In the genomic region with DNA sequence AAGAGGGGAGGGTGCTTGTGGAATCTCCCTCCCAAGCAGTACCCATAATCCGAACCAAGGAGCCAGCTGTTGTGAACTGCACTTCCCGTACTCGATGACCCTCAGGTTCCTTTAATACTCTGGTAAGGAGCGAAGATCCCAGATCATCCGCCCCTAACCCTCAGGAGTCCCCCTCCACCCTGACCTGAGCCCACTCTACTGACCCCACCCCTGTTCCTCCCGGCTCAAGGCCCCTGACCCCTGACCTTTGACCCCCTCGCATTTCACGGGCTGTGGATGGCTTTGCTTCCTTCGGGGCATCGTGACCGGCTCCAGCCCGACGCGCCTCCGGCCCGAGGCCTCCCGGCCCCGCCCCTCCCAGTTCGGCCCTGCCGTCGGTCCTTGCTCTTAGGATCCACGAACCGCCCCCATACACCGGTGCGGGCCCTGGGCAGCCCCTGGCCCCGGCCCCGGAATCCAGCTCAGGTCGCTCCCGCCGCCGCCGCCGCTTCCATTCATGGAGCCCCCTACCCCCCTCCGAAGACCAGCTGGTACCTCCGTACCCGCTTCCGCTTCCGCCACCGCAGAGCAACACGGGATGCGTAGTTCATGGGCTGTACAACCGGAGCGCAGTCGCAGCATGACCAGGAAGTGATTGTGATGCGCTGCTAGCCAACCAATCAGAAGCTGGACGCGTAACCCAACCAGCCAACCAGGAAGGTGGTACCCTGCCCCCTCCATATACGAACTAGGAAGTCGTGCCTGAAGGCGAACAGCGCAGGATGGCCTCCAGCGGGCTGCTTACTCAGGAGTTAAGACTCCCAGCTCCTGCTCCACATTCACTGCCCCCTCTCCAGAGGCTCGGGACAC, we compare ENCODE assay signal across 7 mouse cellular contexts. TPM values are rescaled to one million over a fixed set of nuclear protein-coding genes. Genes with fewer than 3 reads are reported as not detected.
DNase-seq lines count a peak whose midpoint lies in the region; ATAC-seq and TF ChIP-seq lines count a peak whose summit lies in the region.

A gene (minus strand): TSS at position 562 of the 849 bp plus-strand sequence.

- peak within 1 kb of the TSS; percentile 95 for H3K27ac ChIP-seq in embryonic facial prominence, embryonic 10.5 days (replicated peaks)
- peak within 1 kb of the TSS; percentile 82 for H3K27ac ChIP-seq in intestine, postnatal 0 days (ENCODE audit: low read depth, low read length)
- peak within 1 kb of the TSS; percentile 83 for H3K27ac ChIP-seq in midbrain, embryonic 12.5 days (replicated peaks)
- peak within 1 kb of the TSS; percentile 75 for H3K27ac ChIP-seq in small intestine, adult 2 months (ENCODE audit: insufficient read depth, low read depth, low read length)

- H3K9ac ChIP-seq in intestine, postnatal 0 days (ENCODE audit: low read depth, low read length) = peak within 1 kb of the TSS; percentile 75
- H3K9ac ChIP-seq in midbrain, embryonic 12.5 days (replicated peaks) = peak within 1 kb of the TSS; percentile 83

- H3K4me1 ChIP-seq in embryonic facial prominence, embryonic 10.5 days = peaks cover 22% of the 10 kb centered on the region
- no peaks in the 10 kb centered on the region for H3K4me1 ChIP-seq in intestine, postnatal 0 days (replicated peaks; ENCODE audit: control insufficient read depth, insufficient read depth, low read length)
- H3K4me1 ChIP-seq in midbrain, embryonic 12.5 days = peaks cover 20% of the 10 kb centered on the region
- peaks cover 8% of the 10 kb centered on the region for H3K4me1 ChIP-seq in small intestine, adult 2 months (ENCODE audit: control insufficient read depth, insufficient read depth, insufficient read length, low read length)

- peak; percentile 96 for DNase-seq in adrenal gland, postnatal 10 days
- peak; percentile 96 for DNase-seq in embryonic facial prominence, embryonic 10.5 days (ENCODE audit: low spot score)
- DNase-seq in gonadal fat pad, adult 2 months (ENCODE audit: low read depth) = peak; percentile 86
- peak; percentile 95 for DNase-seq in left cerebral cortex, postnatal 4 days

- no peaks in the 10 kb centered on the region for H3K27me3 ChIP-seq in embryonic facial prominence, embryonic 10.5 days (replicated peaks; ENCODE audit: low read depth, poor library complexity, severe bottlenecking)
- H3K27me3 ChIP-seq in intestine, postnatal 0 days (replicated peaks; ENCODE audit: control insufficient read depth, insufficient read depth, low read length) = no peaks in the 10 kb centered on the region
- no peaks in the 10 kb centered on the region for H3K27me3 ChIP-seq in midbrain, embryonic 12.5 days
- H3K27me3 ChIP-seq in small intestine, adult 2 months (ENCODE audit: control insufficient read depth, insufficient read depth, low read length) = no peaks in the 10 kb centered on the region

- peak within 1 kb of the TSS; percentile 74 for H3K4me2 ChIP-seq in intestine, postnatal 0 days (replicated peaks; ENCODE audit: low read depth)
- peak within 1 kb of the TSS; percentile 85 for H3K4me2 ChIP-seq in midbrain, embryonic 12.5 days (replicated peaks)

- peaks cover 5% of the 10 kb centered on the region for H3K9me3 ChIP-seq in embryonic facial prominence, embryonic 10.5 days
- H3K9me3 ChIP-seq in intestine, postnatal 0 days (ENCODE audit: control insufficient read depth) = no peaks in the 10 kb centered on the region; the same call in 1 of the 2 replicates
- H3K9me3 ChIP-seq in midbrain, embryonic 12.5 days = peaks cover 5% of the 10 kb centered on the region

- intact Hi-C loops in left cerebral cortex, postnatal 4 days (cut with DNase I) = no loop called here

- ATAC-seq in intestine, postnatal 0 days = peak; percentile 94
- ATAC-seq in midbrain, embryonic 12.5 days (ENCODE audit: low FRiP score, low read depth) = peak; percentile 98

- H3K4me3 ChIP-seq in embryonic facial prominence, embryonic 10.5 days = peak within 1 kb of the TSS; percentile 89
- peak within 1 kb of the TSS; percentile 77 for H3K4me3 ChIP-seq in intestine, postnatal 0 days (ENCODE audit: low read depth, low read length)
- H3K4me3 ChIP-seq in midbrain, embryonic 12.5 days = peak within 1 kb of the TSS; percentile 73
- H3K4me3 ChIP-seq in small intestine, adult 2 months (ENCODE audit: low read depth, low read length) = peak within 1 kb of the TSS; percentile 75

- peaks cover 84% of the 10 kb centered on the region for H3K36me3 ChIP-seq in embryonic facial prominence, embryonic 10.5 days (replicated peaks)
- H3K36me3 ChIP-seq in intestine, postnatal 0 days (ENCODE audit: control insufficient read depth, insufficient read depth) = peaks cover 62% of the 10 kb centered on the region
- H3K36me3 ChIP-seq in midbrain, embryonic 12.5 days = peaks cover 77% of the 10 kb centered on the region
- H3K36me3 ChIP-seq in small intestine, adult 2 months (ENCODE audit: control insufficient read depth, insufficient read depth, low read length) = peaks cover 60% of the 10 kb centered on the region

- WGBS in embryonic facial prominence, embryonic 10.5 days = under 1% methylated on average over 53 of the region's 53 CpGs
- WGBS in intestine, postnatal 0 days = under 1% methylated on average over 52 of the region's 53 CpGs
- 1% methylated on average over 52 of the region's 53 CpGs for WGBS in midbrain, embryonic 12.5 days
- WGBS in small intestine, adult 2 months = under 1% methylated on average over 53 of the region's 53 CpGs

- peak; percentile 81; the same call in 1 of the 2 replicates for TF ChIP-seq POLR2A in small intestine, adult 2 months (IDR thresholded peaks at IDR 0.05; ENCODE audit: low read depth, low read length)

- no peak for TF ChIP-seq CTCF in intestine, postnatal 0 days (IDR thresholded peaks at IDR 0.05; ENCODE audit: low read depth)
- no peak for TF ChIP-seq CTCF in small intestine, adult 2 months (IDR thresholded peaks at IDR 0.05; ENCODE audit: extremely low read depth, insufficient read length, insufficient replicate concordance, low read depth, low read length)

RNA-seq across cellular contexts. Expression of the gene that starts here (rescaled TPM):
- 10 to 100 TPM; 23.0 to 23.7 TPM for total RNA-seq in adrenal gland, postnatal 10 days (2021)
- polyA plus RNA-seq in embryonic facial prominence, embryonic 10.5 days (2016; fragmentation: Nextera tagmentation; extraction: Ambion mirVana) = 11.4 and 12.3 TPM in 2 replicates
- polyA plus RNA-seq in gonadal fat pad, adult 2 months (2012; rRNA removed) = 30.4 and 39.7 TPM in 2 replicates
- 6.8 and 7.3 TPM in 2 replicates for polyA plus RNA-seq in intestine, postnatal 0 days (2015; fragmentation: Nextera tagmentation; extraction: Ambion mirVana)
- 10 to 100 TPM; 27.6 to 30.1 TPM for total RNA-seq in left cerebral cortex, postnatal 4 days (2021)
- 22.0 and 25.2 TPM in 2 replicates for polyA plus RNA-seq in midbrain, embryonic 12.5 days (2016; fragmentation: Nextera tagmentation; extraction: Ambion mirVana)
- 29.0 and 65.0 TPM in 2 replicates for polyA plus RNA-seq in small intestine, adult 2 months (2012; rRNA removed)

Comparison
In these comparisons a context has a peak if more than half of its experiments do, and no peak if none do; other contexts are left out.
1. Peak in every context shown above with its lines: DNase-seq, ATAC-seq, H3K4me3 ChIP-seq and H3K27ac ChIP-seq.